Mouse (Mus musculus) liver, adult 2 months (tissue): ENCODE data around the gene Card14.

ENCODE experiments used
- CTCF ChIP-seq: fragments of 200-500 bp; IDR thresholded peaks from 2 replicates; pipeline ENCODE4 v1.5.1; 2011; ENCODE audit warnings: low read depth, low read length, control low read depth
- POLR2A ChIP-seq: fragments of 200-500 bp; IDR thresholded peaks from 2 replicates; pipeline ENCODE4 v1.6.1; 2011; ENCODE audit warnings: low read length, control low read depth; ENCODE audit not compliant: insufficient read depth; ENCODE audit errors: extremely low read depth

DNA sequence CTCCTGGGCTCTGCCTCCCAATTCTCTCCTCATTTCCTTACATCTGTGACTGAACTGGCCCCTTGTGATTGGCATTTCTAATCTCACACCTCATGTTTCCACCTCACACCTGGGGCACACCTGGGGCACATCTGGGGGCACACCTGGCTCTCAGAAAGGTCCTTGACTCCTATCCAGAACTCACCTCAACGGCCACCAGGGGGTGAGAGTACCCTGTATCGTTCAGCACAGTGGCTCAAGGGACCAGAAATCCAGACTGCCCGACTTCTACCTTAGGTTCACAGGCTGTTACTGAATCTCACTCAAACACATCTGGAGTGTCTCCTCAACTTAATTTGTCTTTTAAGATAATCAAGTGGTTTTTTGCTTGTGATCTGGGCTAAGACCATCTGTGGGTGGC is 24.4 kb downstream of the Card14 start:
- no peak for TF ChIP-seq CTCF
- no peak for TF ChIP-seq POLR2A
